Mouse (Mus musculus): ENCODE results near the gene Olfr1260. TPM values are rescaled to one million over a fixed set of nuclear protein-coding genes. Genes with fewer than 3 reads are reported as not detected.

The Olfr1260 gene
- polyA plus RNA-seq (2014; fragmentation: Illumina TruSeq; extraction: RNeasy Lipid Tissue Mini Kit (QIAGEN cat#74804); ENCODE audit: low replicate concordance) = not detected

GRCm38 (mm10) chr2:89974184-89974583 lies at the start of gene Olfr1260:
Olfr1260 (plus strand) TSS chr2:89974340.

DNA sequence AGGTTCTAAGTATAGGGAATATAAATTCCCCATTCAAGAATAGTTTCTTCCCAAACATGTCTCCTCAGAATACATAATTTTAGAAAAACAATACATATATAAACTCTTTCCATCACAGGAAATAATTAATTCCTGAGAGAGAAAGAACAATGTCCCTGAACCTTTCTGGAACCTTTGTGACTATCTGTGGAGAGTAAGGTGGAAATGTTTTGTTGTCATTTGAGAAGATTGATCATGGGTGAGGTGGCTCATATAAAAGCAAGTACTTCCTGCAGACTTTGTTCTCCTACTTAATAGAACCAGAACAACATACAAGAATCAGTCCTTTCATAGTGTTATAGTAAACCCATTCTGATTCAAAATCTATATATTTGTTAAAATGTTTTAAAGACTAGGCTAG lies 47.1 kb upstream of the Olfr1260 start, which contains the start of gene Olfr1258:
Gene Olfr1258 (plus strand): TSS at position 301 of the 400 bp plus-strand sequence.

GRCm38 (mm10) chr2:89948564-89948963 lies 25.6 kb upstream of the Olfr1260 start, which contains the start of gene Olfr1259:
Olfr1259 (minus strand) TSS chr2:89948664.

GRCm38 (mm10) chr2:89990921-89991320 lies 16.8 kb downstream of the Olfr1260 start, which contains the start of gene Olfr1261:
Olfr1261 (plus strand) TSS chr2:89991221.

DNA sequence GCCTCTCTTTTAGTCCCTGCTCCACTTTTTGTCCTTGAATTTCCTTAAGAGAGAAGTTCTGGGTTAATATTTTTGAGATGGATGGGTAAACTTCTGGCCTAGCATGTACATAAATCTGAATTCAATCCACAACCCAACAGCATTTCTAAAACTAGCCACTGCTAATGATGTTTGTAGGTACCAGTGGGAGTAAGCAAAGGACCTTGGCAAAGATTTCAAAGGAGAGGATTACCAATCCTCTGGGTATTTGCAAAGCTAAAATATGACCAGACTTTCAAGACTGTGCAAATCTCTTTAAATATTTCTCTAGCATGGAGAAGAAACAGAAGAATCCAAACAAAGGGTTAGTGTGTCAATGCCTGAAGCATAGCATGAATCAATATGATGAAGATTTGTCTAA lies 25.7 kb downstream of the Olfr1260 start, which contains the start of gene Olfr1262:
Gene Olfr1262 (plus strand): TSS at position 301 of the 400 bp plus-strand sequence.

GRCm38 (mm10) chr2:90011831-90012230 lies 37.7 kb downstream of the Olfr1260 start, which contains the start of gene Olfr1263:
Olfr1263 (plus strand) TSS chr2:90012131.

GRCm38 (mm10) chr2:90025477-90025876 lies 51.3 kb downstream of the Olfr1260 start, which contains the start of gene Olfr1264:
Olfr1264 (minus strand) TSS chr2:90025577.

Other genes with a start within 250 kb of the Olfr1260 start
- gene Olfr1252, start 249.3 kb upstream of the Olfr1260 start, polyA plus RNA-seq (2014; fragmentation: Illumina TruSeq; extraction: RNeasy Lipid Tissue Mini Kit (QIAGEN cat#74804); ENCODE audit: low replicate concordance) = not detected
- not detected for gene Olfr1253, start 217.2 kb upstream of the Olfr1260 start, polyA plus RNA-seq (2014; fragmentation: Illumina TruSeq; extraction: RNeasy Lipid Tissue Mini Kit (QIAGEN cat#74804); ENCODE audit: low replicate concordance)
- not detected for gene Olfr1254, start 180.7 kb upstream of the Olfr1260 start, polyA plus RNA-seq (2014; fragmentation: Illumina TruSeq; extraction: RNeasy Lipid Tissue Mini Kit (QIAGEN cat#74804); ENCODE audit: low replicate concordance)
- gene Olfr1255, start 162.3 kb upstream of the Olfr1260 start, polyA plus RNA-seq (2014; fragmentation: Illumina TruSeq; extraction: RNeasy Lipid Tissue Mini Kit (QIAGEN cat#74804); ENCODE audit: low replicate concordance) = not detected
- not detected for gene Olfr1256, start 132.8 kb upstream of the Olfr1260 start, polyA plus RNA-seq (2014; fragmentation: Illumina TruSeq; extraction: RNeasy Lipid Tissue Mini Kit (QIAGEN cat#74804); ENCODE audit: low replicate concordance)
- not detected for gene Olfr48, start 126.1 kb upstream of the Olfr1260 start, polyA plus RNA-seq (2014; fragmentation: Illumina TruSeq; extraction: RNeasy Lipid Tissue Mini Kit (QIAGEN cat#74804); ENCODE audit: low replicate concordance)
- gene Olfr1257, start 95.9 kb upstream of the Olfr1260 start, polyA plus RNA-seq (2014; fragmentation: Illumina TruSeq; extraction: RNeasy Lipid Tissue Mini Kit (QIAGEN cat#74804); ENCODE audit: low replicate concordance) = not detected
- not detected for gene Olfr1258, start 47.0 kb upstream of the Olfr1260 start, polyA plus RNA-seq (2014; fragmentation: Illumina TruSeq; extraction: RNeasy Lipid Tissue Mini Kit (QIAGEN cat#74804); ENCODE audit: low replicate concordance)
- not detected for gene Olfr1259, start 25.7 kb upstream of the Olfr1260 start, polyA plus RNA-seq (2014; fragmentation: Illumina TruSeq; extraction: RNeasy Lipid Tissue Mini Kit (QIAGEN cat#74804); ENCODE audit: low replicate concordance)
- not detected for gene Olfr1261, start 16.9 kb downstream of the Olfr1260 start, polyA plus RNA-seq (2014; fragmentation: Illumina TruSeq; extraction: RNeasy Lipid Tissue Mini Kit (QIAGEN cat#74804); ENCODE audit: low replicate concordance)
- gene Olfr1262, start 25.8 kb downstream of the Olfr1260 start, polyA plus RNA-seq (2014; fragmentation: Illumina TruSeq; extraction: RNeasy Lipid Tissue Mini Kit (QIAGEN cat#74804); ENCODE audit: low replicate concordance) = not detected
- gene Olfr1263, start 37.8 kb downstream of the Olfr1260 start, polyA plus RNA-seq (2014; fragmentation: Illumina TruSeq; extraction: RNeasy Lipid Tissue Mini Kit (QIAGEN cat#74804); ENCODE audit: low replicate concordance) = not detected
- gene Olfr1264, start 51.2 kb downstream of the Olfr1260 start, polyA plus RNA-seq (2014; fragmentation: Illumina TruSeq; extraction: RNeasy Lipid Tissue Mini Kit (QIAGEN cat#74804); ENCODE audit: low replicate concordance) = not detected
- not detected for gene Olfr1265, start 61.0 kb downstream of the Olfr1260 start, polyA plus RNA-seq (2014; fragmentation: Illumina TruSeq; extraction: RNeasy Lipid Tissue Mini Kit (QIAGEN cat#74804); ENCODE audit: low replicate concordance)
- gene Olfr140, start 89.3 kb downstream of the Olfr1260 start, polyA plus RNA-seq (2014; fragmentation: Illumina TruSeq; extraction: RNeasy Lipid Tissue Mini Kit (QIAGEN cat#74804); ENCODE audit: low replicate concordance) = not detected
- not detected for gene Olfr1269, start 147.1 kb downstream of the Olfr1260 start, polyA plus RNA-seq (2014; fragmentation: Illumina TruSeq; extraction: RNeasy Lipid Tissue Mini Kit (QIAGEN cat#74804); ENCODE audit: low replicate concordance)
- not detected for gene Olfr32, start 168.0 kb downstream of the Olfr1260 start, polyA plus RNA-seq (2014; fragmentation: Illumina TruSeq; extraction: RNeasy Lipid Tissue Mini Kit (QIAGEN cat#74804); ENCODE audit: low replicate concordance)
- not detected for gene Olfr1270, start 178.8 kb downstream of the Olfr1260 start, polyA plus RNA-seq (2014; fragmentation: Illumina TruSeq; extraction: RNeasy Lipid Tissue Mini Kit (QIAGEN cat#74804); ENCODE audit: low replicate concordance)